Mouse (Mus musculus): ENCODE data around the gene Emp3.

The Emp3 gene

GRCm38 (mm10) chr7:45869107-45869670, 52.0 kb downstream of the Emp3 start:
- no peak for DNase-seq (ENCODE audit: low read depth)
